Mouse (Mus musculus) heart, embryonic 14.5 days (tissue): Measurements from ENCODE around the gene Fbln2. TPM values are rescaled to one million over a fixed set of nuclear protein-coding genes. Genes with fewer than 3 reads are reported as not detected.
A peak's percentile ranks its signal among the peaks of the same experiment; 100 is the strongest.

Experiments
- ATAC-seq: fragments of 200-750 bp; cut with Nextera tagmentation; 2 replicates; pipeline ENCODE4 v1.8.0; 2017; ENCODE audit warnings: low read depth, moderate TSS enrichment; ENCODE audit not compliant: insufficient number of reproducible peaks, insufficient read depth, low FRiP score
- H3K27ac ChIP-seq, 2 experiments: fragments of 200-500 bp in 1 of 2; fragments of 300-500 bp in 1 of 2; sonication (generic) in 1 of 2; replicated peaks in 1 of 2; 2 replicates each; pipeline ENCODE4 v1.5.1; 2012 to 2014; ENCODE audit warnings: low read depth in 2 of 2, low read length in 2 of 2, control low read depth in 1 of 2, mild to moderate bottlenecking in 1 of 2, mixed read lengths in 1 of 2; ENCODE audit not compliant: control insufficient read depth in 1 of 2, insufficient read depth in 1 of 2
- H3K27me3 ChIP-seq: fragments of 300-500 bp; sonication (generic); 2 replicates; pipeline ENCODE4 v1.6.1; 2014; ENCODE audit warnings: mild to moderate bottlenecking, low read length, control low read depth; ENCODE audit not compliant: control insufficient read depth, insufficient read depth
- H3K36me3 ChIP-seq: fragments of 300-500 bp; sonication (generic); 2 replicates; pipeline ENCODE4 v1.6.1; 2014; ENCODE audit warnings: mild to moderate bottlenecking, control low read depth, low read length, mixed read lengths; ENCODE audit not compliant: control insufficient read depth, insufficient read depth
- H3K4me1 ChIP-seq, 2 experiments: fragments of 200-500 bp in 1 of 2; fragments of 300-500 bp in 1 of 2; sonication (generic) in 1 of 2; 2 replicates each; pipeline ENCODE4 v1.6.1; 2012 to 2014; ENCODE audit warnings: low read length in 2 of 2, control low read depth in 1 of 2, mixed read lengths in 1 of 2; ENCODE audit not compliant: control insufficient read depth in 2 of 2, insufficient read depth in 2 of 2
- H3K4me2 ChIP-seq: fragments of 300-500 bp; sonication (generic); 2 replicates; pipeline ENCODE4 v1.6.1; 2014; ENCODE audit warnings: mild to moderate bottlenecking, low read length
- H3K4me3 ChIP-seq, 2 experiments: fragments of 200-500 bp in 1 of 2; fragments of 300-500 bp in 1 of 2; sonication (generic) in 1 of 2; 2 replicates each; pipeline ENCODE4 v1.5.1; 2012 to 2014; ENCODE audit warnings: low read length in 2 of 2, mild to moderate bottlenecking in 2 of 2, control low read depth in 1 of 2, low read depth in 1 of 2, moderate library complexity in 1 of 2; ENCODE audit not compliant: control insufficient read depth in 1 of 2, insufficient read depth in 1 of 2
- H3K9ac ChIP-seq: fragments of 300-500 bp; sonication (generic); 2 replicates; pipeline ENCODE4 v1.6.1; 2014; ENCODE audit warnings: mild to moderate bottlenecking, low read length
- H3K9me3 ChIP-seq: fragments of 300-500 bp; sonication (generic); 2 replicates; pipeline ENCODE4 v1.6.1; 2016; ENCODE audit warnings: low read length, control low read depth; ENCODE audit not compliant: control insufficient read depth
- WGBS: fragments of 180-500 bp; shearing (Covaris S2); extraction: QIAGEN DNeasy Blood & Tissue Kit; methylation state at CpG from one replicate; pipeline ENCODE4 v1.1.7; 2014; 5-methylcytosine and 5-hydroxymethylcytosine counted together
- polyA plus RNA-seq: library from polyadenylated mRNA; unstranded; fragments of >200 nt; fragmentation: Nextera tagmentation; extraction: Ambion mirVana; gene quantifications from 2 replicates; pipeline ENCODE4 v1.2.1, GENCODE M21; 2014

Gene Fbln2
- polyA plus RNA-seq, 1 experiment from 2014 or later: 144 TPM

- no peak overlapping the region for H3K9ac ChIP-seq
- H3K36me3 ChIP-seq: peaks cover 8% of the 10 kb centered on the region
- no peaks in the 10 kb centered on the region for H3K9me3 ChIP-seq
- H3K27ac ChIP-seq: no peak overlapping the region
- no peak for ATAC-seq
- no peak overlapping the region for H3K4me3 ChIP-seq
- WGBS: 3% methylated on average over 7 of the region's 7 CpGs
- H3K4me2 ChIP-seq: no peak overlapping the region
- H3K4me1 ChIP-seq: no peaks in the 10 kb centered on the region
- H3K27me3 ChIP-seq: peaks cover 22% of the 10 kb centered on the region
These were observed 65.3 kb downstream of the Fbln2 start for GRCm38 (mm10) chr6:91277549-91277948.

- Histone ChIP-seq H3K4me2 (no peak overlapping the region), H3K27me3 (peaks cover 30% of the 10 kb centered on the region), H3K4me3 (no peak overlapping the region), H3K9me3 (no peaks in the 10 kb centered on the region), H3K9ac (no peak overlapping the region), H3K27ac (no peak overlapping the region), H3K4me1 (no peaks in the 10 kb centered on the region), H3K36me3 (peaks cover 5% of the 10 kb centered on the region)
- no peak for ATAC-seq
- WGBS: 0% methylated on average over 1 of the region's 1 CpGs
These were observed 66.0 kb downstream of the Fbln2 start for GRCm38 (mm10) chr6:91278302-91278701.

- H3K4me1 ChIP-seq: no peaks in the 10 kb centered on the region
- no peaks in the 10 kb centered on the region for H3K9me3 ChIP-seq
- no peak overlapping the region for H3K4me3 ChIP-seq
- peaks cover 41% of the 10 kb centered on the region for H3K27me3 ChIP-seq
- no peaks in the 10 kb centered on the region for H3K36me3 ChIP-seq
- no peak overlapping the region for H3K4me2 ChIP-seq
- H3K27ac ChIP-seq: no peak overlapping the region
- no peak for ATAC-seq
- no peak overlapping the region for H3K9ac ChIP-seq
- WGBS: 35% methylated on average over 4 of the region's 4 CpGs
These were observed 67.2 kb downstream of the Fbln2 start for GRCm38 (mm10) chr6:91279477-91279876.

GRCm38 (mm10) chr6:91281206-91281605 is 69.0 kb downstream of the Fbln2 start:
- Histone ChIP-seq H3K4me2 (no peak overlapping the region), H3K4me1 (peaks cover 5% of the 10 kb centered on the region in 2 experiments; a peak in 3 of 4 replicates), H3K9ac (no peak overlapping the region), H3K4me3 (no peak overlapping the region), H3K27me3 (peaks cover 59% of the 10 kb centered on the region), H3K36me3 (no peaks in the 10 kb centered on the region), H3K9me3 (no peaks in the 10 kb centered on the region), H3K27ac (no peak overlapping the region)
- 2% methylated on average over 6 of the region's 6 CpGs for WGBS
- ATAC-seq: 0 out of 2 replicates have a peak, but pooled peaks have one; percentile 18

GRCm38 (mm10) chr6:91281747-91282146 is 69.5 kb downstream of the Fbln2 start:
- 51% methylated on average over 5 of the region's 5 CpGs for WGBS

GRCm38 (mm10) chr6:91283031-91283430 is 70.8 kb downstream of the Fbln2 start:
- ATAC-seq: no peak
- Histone ChIP-seq H3K4me1 (peaks cover 5% of the 10 kb centered on the region in 2 experiments; a peak in 3 of 4 replicates), H3K4me3 (no peak overlapping the region), H3K27ac (no peak overlapping the region), H3K9ac (no peak overlapping the region), H3K4me2 (no peak overlapping the region), H3K9me3 (no peaks in the 10 kb centered on the region), H3K36me3 (no peaks in the 10 kb centered on the region), H3K27me3 (peaks cover 73% of the 10 kb centered on the region)
- WGBS: 61% methylated on average over 7 of the region's 7 CpGs

More at GRCm38 (mm10) chr6:91281747-91282146, 69.5 kb downstream of the Fbln2 start:
- peaks cover 63% of the 10 kb centered on the region for H3K27me3 ChIP-seq
- no peak overlapping the region for H3K9ac ChIP-seq
- no peak overlapping the region for H3K4me2 ChIP-seq
- H3K4me3 ChIP-seq: no peak overlapping the region
- peaks cover 5% of the 10 kb centered on the region in 2 experiments; a peak in 3 of 4 replicates for H3K4me1 ChIP-seq
- H3K36me3 ChIP-seq: no peaks in the 10 kb centered on the region
- H3K27ac ChIP-seq: no peak overlapping the region
- H3K9me3 ChIP-seq: no peaks in the 10 kb centered on the region
- no peak for ATAC-seq

- Histone ChIP-seq H3K4me2 (peak overlapping the region; percentile 55), H3K36me3 (no peaks in the 10 kb centered on the region), H3K27me3 (peaks cover 90% of the 10 kb centered on the region), H3K27ac (no peak overlapping the region), H3K9ac (no peak overlapping the region), H3K4me3 (peak overlapping the region in 1 of 2 experiments; percentile 15; a peak in 2 of 4 replicates), H3K4me1 (peaks cover 5% of the 10 kb centered on the region in 2 experiments; a peak in 3 of 4 replicates), H3K9me3 (no peaks in the 10 kb centered on the region)
- no peak for ATAC-seq
- WGBS: 10% methylated on average over 35 of the region's 35 CpGs
These were observed 72.5 kb downstream of the Fbln2 start for GRCm38 (mm10) chr6:91284521-91285449.
